Mouse (Mus musculus): Measurements from ENCODE around the gene Prg2.

Prg2 gene

GRCm38 (mm10) chr2:84980188-84980587 lies at the start of gene Prg2:
Gene Prg2 (plus strand): TSS chr2:84980461.
- no peak for DNase-seq (ENCODE audit: low spot score in 2 of 2)

- DNase-seq (ENCODE audit: low spot score in 2 of 2): no peak
Measured at GRCm38 (mm10) chr2:84933992-84934648, 46.1 kb upstream of the Prg2 start.

GRCm38 (mm10) chr2:84934649-84935007 lies 45.6 kb upstream of the Prg2 start:
- DNase-seq (ENCODE audit: low spot score in 2 of 2): no peak

- no peak for DNase-seq (ENCODE audit: low spot score in 2 of 2)
Measured at GRCm38 (mm10) chr2:84935065-84935464, 45.2 kb upstream of the Prg2 start.

GRCm38 (mm10) chr2:84936474-84937429 lies 43.5 kb upstream of the Prg2 start, which contains the start of gene Slc43a3:
Gene Slc43a3 (plus strand): TSS chr2:84936579.
- DNase-seq (ENCODE audit: low spot score in 2 of 2): peak; percentile 41 to 57

GRCm38 (mm10) chr2:84937491-84938150 lies 42.6 kb upstream of the Prg2 start:
- no peak for DNase-seq (ENCODE audit: low spot score in 2 of 2)

GRCm38 (mm10) chr2:84938249-84938946 lies 41.9 kb upstream of the Prg2 start:
- no peak for DNase-seq (ENCODE audit: low spot score in 2 of 2)

- no peak for DNase-seq (ENCODE audit: low spot score in 2 of 2)
Measured at GRCm38 (mm10) chr2:84939306-84939705, 41.0 kb upstream of the Prg2 start.

GRCm38 (mm10) chr2:84939711-84940110 lies 40.5 kb upstream of the Prg2 start:
- no peak for DNase-seq (ENCODE audit: low spot score in 2 of 2)

GRCm38 (mm10) chr2:84941332-84941731 lies 38.9 kb upstream of the Prg2 start:
- no peak for DNase-seq (ENCODE audit: low spot score in 2 of 2)

- DNase-seq (ENCODE audit: low spot score in 2 of 2): no peak
Measured at GRCm38 (mm10) chr2:84941795-84942194, 38.5 kb upstream of the Prg2 start.

GRCm38 (mm10) chr2:84947154-84947771 lies 33.0 kb upstream of the Prg2 start:
- DNase-seq (ENCODE audit: low spot score in 2 of 2): no peak

GRCm38 (mm10) chr2:84948252-84948651 lies 32.0 kb upstream of the Prg2 start:
- DNase-seq (ENCODE audit: low spot score in 2 of 2): no peak

GRCm38 (mm10) chr2:84948721-84949120 lies 31.5 kb upstream of the Prg2 start:
- DNase-seq (ENCODE audit: low spot score in 2 of 2): no peak

- DNase-seq (ENCODE audit: low spot score in 2 of 2): no peak
Measured at GRCm38 (mm10) chr2:84951027-84951426, 29.2 kb upstream of the Prg2 start.

GRCm38 (mm10) chr2:84952251-84952650 lies 28.0 kb upstream of the Prg2 start:
- DNase-seq (ENCODE audit: low spot score in 2 of 2): no peak

GRCm38 (mm10) chr2:84952693-84953092 lies 27.6 kb upstream of the Prg2 start:
- DNase-seq (ENCODE audit: low spot score in 2 of 2): no peak

GRCm38 (mm10) chr2:84955435-84955834 lies 24.8 kb upstream of the Prg2 start:
- DNase-seq (ENCODE audit: low spot score in 2 of 2): no peak

GRCm38 (mm10) chr2:84956274-84956673 lies 24.0 kb upstream of the Prg2 start:
- DNase-seq (ENCODE audit: low spot score in 2 of 2): peak in 1 of 2 experiments; percentile 64

GRCm38 (mm10) chr2:84958588-84959264 lies 21.5 kb upstream of the Prg2 start:
- no peak for DNase-seq (ENCODE audit: low spot score in 2 of 2)

GRCm38 (mm10) chr2:84961300-84961699 lies 19.0 kb upstream of the Prg2 start:
- no peak for DNase-seq (ENCODE audit: low spot score in 2 of 2)
